Mouse (Mus musculus): ENCODE results near the gene Jmjd1c. TPM values are rescaled to one million over a fixed set of nuclear protein-coding genes. Genes with fewer than 3 reads are reported as not detected.

The Jmjd1c gene
- polyA plus RNA-seq, 1 experiment from 2014 or later: 21.9 TPM

DNA sequence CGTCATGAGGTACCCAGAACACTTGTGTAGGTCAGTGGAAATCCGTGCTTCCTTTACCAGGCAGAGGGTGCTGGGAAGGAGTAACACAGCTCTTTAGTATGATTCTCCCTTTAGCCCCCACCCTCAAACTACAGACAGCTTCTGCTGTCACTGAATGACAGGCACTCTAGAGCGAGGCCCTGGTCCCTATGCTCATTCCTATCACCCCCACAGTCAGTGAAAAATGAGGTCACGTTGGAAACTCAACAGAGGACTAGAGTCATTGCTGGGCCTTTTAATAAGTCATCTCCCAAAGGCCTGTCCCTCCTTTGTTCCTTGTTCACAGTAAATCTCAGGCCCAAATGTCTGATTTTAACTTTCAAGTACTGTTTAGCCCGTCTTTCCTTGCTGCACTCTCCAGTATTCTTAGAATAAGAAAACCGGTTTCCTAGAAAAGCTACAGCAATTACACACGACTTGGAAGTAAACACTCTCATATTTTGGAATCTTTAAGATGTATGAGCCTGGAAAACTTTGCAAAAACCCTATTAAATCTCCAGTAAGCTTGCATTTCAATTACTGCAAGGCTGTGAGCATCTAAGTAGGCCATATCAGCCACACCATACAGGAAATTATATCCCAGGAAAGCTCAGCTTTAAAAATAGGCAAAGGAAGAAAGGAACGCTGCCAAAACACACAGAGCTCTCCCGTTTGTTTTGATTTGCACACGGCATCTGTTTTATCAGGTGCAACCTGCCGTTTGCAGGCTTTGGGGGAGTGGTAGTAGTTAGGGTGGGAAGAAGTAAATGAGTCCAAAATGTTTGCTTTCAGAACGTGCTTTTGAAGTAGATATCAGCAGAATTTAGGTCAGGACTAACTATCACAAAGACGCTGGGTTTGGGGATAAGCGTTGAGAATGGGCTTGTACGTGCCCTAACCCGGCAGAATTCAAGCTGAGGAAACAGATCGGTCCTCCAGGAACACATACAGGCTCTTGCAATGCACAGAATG is 39.8 kb upstream of the Jmjd1c start:
- peak; percentile 43; the same call in 1 of the 2 replicates for ATAC-seq
- no peaks in the 10 kb centered on the region for H3K9me3 ChIP-seq (ENCODE audit: control insufficient read depth, low read length)
- peaks cover 16% of the 10 kb centered on the region for H3K4me1 ChIP-seq (ENCODE audit: control insufficient read depth, insufficient read depth, low read length)
- no peaks in the 10 kb centered on the region for H3K36me3 ChIP-seq (ENCODE audit: control insufficient read depth, insufficient read depth, low read length)
- WGBS: 36% methylated on average over 17 of the region's 17 CpGs
- H3K9ac ChIP-seq (ENCODE audit: low read depth, low read length): no peak overlapping the region
- H3K27me3 ChIP-seq (replicated peaks; ENCODE audit: control insufficient read depth, insufficient read depth, low read length): no peaks in the 10 kb centered on the region
- no peak overlapping the region for H3K4me2 ChIP-seq (ENCODE audit: low read depth, low read length)
- no peak overlapping the region for H3K4me3 ChIP-seq (ENCODE audit: low read length)
- peak overlapping the region; percentile 69 for H3K27ac ChIP-seq (ENCODE audit: low read length)

- Histone ChIP-seq H3K9me3 (ENCODE audit: control insufficient read depth, low read length) (no peaks in the 10 kb centered on the region), H3K4me1 (ENCODE audit: control insufficient read depth, insufficient read depth, low read length) (peaks cover 19% of the 10 kb centered on the region), H3K27ac (ENCODE audit: low read length) (no peak overlapping the region), H3K4me2 (ENCODE audit: low read depth, low read length) (no peak overlapping the region), H3K4me3 (ENCODE audit: low read length) (no peak overlapping the region), H3K27me3 (replicated peaks; ENCODE audit: control insufficient read depth, insufficient read depth, low read length) (no peaks in the 10 kb centered on the region), H3K36me3 (ENCODE audit: control insufficient read depth, insufficient read depth, low read length) (no peaks in the 10 kb centered on the region), H3K9ac (ENCODE audit: low read depth, low read length) (no peak overlapping the region)
- no peak for ATAC-seq
These were observed 38.7 kb upstream of the Jmjd1c start for GRCm38 (mm10) chr10:67057208-67057607.

DNA sequence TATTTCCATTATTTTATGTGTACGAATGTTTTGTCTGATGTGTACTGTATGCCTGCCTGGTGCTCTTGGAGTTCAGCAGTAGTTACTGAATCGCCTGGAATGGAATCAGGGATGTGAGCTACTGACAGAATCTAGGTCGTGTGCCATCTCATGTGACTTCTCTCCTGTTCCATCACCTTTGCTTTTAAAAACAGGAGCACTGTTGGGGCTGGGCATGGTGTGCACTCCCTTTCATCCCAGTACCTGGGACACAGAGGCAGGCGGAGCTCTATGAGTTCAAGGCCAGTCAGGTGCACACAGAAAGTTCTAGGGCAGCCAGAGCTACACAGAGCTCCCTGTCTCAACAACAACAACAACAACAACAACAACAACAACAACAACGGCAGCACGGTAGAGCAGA is 38.2 kb upstream of the Jmjd1c start:
- Histone ChIP-seq H3K27ac (ENCODE audit: low read length) (no peak overlapping the region), H3K36me3 (ENCODE audit: control insufficient read depth, insufficient read depth, low read length) (no peaks in the 10 kb centered on the region), H3K4me2 (ENCODE audit: low read depth, low read length) (no peak overlapping the region), H3K9me3 (ENCODE audit: control insufficient read depth, low read length) (no peaks in the 10 kb centered on the region), H3K9ac (ENCODE audit: low read depth, low read length) (no peak overlapping the region), H3K4me3 (ENCODE audit: low read length) (no peak overlapping the region), H3K27me3 (replicated peaks; ENCODE audit: control insufficient read depth, insufficient read depth, low read length) (no peaks in the 10 kb centered on the region), H3K4me1 (ENCODE audit: control insufficient read depth, insufficient read depth, low read length) (peaks cover 19% of the 10 kb centered on the region)
- ATAC-seq: no peak
- 92% methylated on average over 6 of the region's 6 CpGs for WGBS

DNA sequence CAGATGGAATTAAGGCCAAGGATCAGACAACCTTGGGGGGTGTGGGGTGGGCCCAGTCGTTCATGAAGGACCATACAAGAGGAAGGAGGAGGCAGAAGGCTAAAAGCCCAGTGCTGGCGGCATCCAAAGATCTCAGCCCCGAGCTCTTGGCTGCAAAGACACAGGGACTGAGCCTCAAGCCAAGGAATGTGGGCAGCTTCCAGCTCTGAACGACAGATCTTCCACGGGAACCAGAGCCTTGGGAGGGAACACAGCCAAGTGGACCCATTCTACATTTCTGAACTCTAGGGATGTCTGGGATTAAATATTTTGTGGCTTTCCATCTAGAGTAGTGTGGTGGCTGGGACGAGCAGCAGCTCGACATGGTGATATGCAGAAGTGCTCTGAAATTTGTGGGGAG is 37.6 kb upstream of the Jmjd1c start:
- Histone ChIP-seq H3K4me1 (ENCODE audit: control insufficient read depth, insufficient read depth, low read length) (peaks cover 19% of the 10 kb centered on the region), H3K4me2 (ENCODE audit: low read depth, low read length) (no peak overlapping the region), H3K9ac (ENCODE audit: low read depth, low read length) (no peak overlapping the region), H3K9me3 (ENCODE audit: control insufficient read depth, low read length) (no peaks in the 10 kb centered on the region), H3K27ac (ENCODE audit: low read length) (peak overlapping the region; percentile 12; the same call in 1 of the 2 replicates), H3K4me3 (ENCODE audit: low read length) (no peak overlapping the region), H3K27me3 (replicated peaks; ENCODE audit: control insufficient read depth, insufficient read depth, low read length) (no peaks in the 10 kb centered on the region), H3K36me3 (ENCODE audit: control insufficient read depth, insufficient read depth, low read length) (no peaks in the 10 kb centered on the region)
- WGBS: 49% methylated on average over 7 of the region's 7 CpGs
- ATAC-seq: no peak

- Histone ChIP-seq H3K36me3 (ENCODE audit: control insufficient read depth, insufficient read depth, low read length) (no peaks in the 10 kb centered on the region), H3K27ac (ENCODE audit: low read length) (peak overlapping the region; percentile 12; the same call in 1 of the 2 replicates), H3K4me3 (ENCODE audit: low read length) (no peak overlapping the region), H3K9me3 (ENCODE audit: control insufficient read depth, low read length) (no peaks in the 10 kb centered on the region), H3K4me2 (ENCODE audit: low read depth, low read length) (no peak overlapping the region), H3K4me1 (ENCODE audit: control insufficient read depth, insufficient read depth, low read length) (peaks cover 15% of the 10 kb centered on the region), H3K9ac (ENCODE audit: low read depth, low read length) (no peak overlapping the region), H3K27me3 (replicated peaks; ENCODE audit: control insufficient read depth, insufficient read depth, low read length) (no peaks in the 10 kb centered on the region)
- ATAC-seq: no peak
- WGBS: 67% methylated on average over 6 of the region's 6 CpGs
These were observed 37.2 kb upstream of the Jmjd1c start for GRCm38 (mm10) chr10:67058702-67059101.

DNA sequence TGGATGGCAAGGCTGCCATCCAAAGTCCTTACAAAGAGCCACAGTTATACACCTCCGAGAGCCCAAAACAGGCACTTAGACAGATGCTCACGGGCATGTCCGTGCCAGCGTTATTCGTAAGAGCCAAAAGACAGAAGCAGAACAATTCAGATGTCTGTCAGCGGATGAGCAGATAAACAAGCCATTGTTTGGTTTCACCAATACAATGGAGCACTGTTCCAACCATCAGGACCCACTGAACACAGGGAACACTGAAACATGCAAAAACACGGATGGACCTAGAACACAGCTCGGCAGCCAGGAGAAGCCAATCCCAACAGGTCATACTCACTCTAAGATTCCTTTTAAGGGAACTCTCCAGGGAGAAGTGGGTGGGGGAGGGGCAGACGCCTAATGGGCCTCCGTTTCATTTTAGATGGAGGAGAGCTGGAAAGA is 34.5 kb upstream of the Jmjd1c start:
- Histone ChIP-seq H3K27me3 (replicated peaks; ENCODE audit: control insufficient read depth, insufficient read depth, low read length) (no peaks in the 10 kb centered on the region), H3K9me3 (ENCODE audit: control insufficient read depth, low read length) (no peaks in the 10 kb centered on the region), H3K4me3 (ENCODE audit: low read length) (no peak overlapping the region), H3K9ac (ENCODE audit: low read depth, low read length) (no peak overlapping the region), H3K4me1 (ENCODE audit: control insufficient read depth, insufficient read depth, low read length) (peaks cover 13% of the 10 kb centered on the region), H3K36me3 (ENCODE audit: control insufficient read depth, insufficient read depth, low read length) (no peaks in the 10 kb centered on the region), H3K27ac (ENCODE audit: low read length) (no peak overlapping the region; the same call in 1 of the 2 replicates), H3K4me2 (ENCODE audit: low read depth, low read length) (no peak overlapping the region)
- 51% methylated on average over 10 of the region's 10 CpGs for WGBS
- no peak for ATAC-seq

DNA sequence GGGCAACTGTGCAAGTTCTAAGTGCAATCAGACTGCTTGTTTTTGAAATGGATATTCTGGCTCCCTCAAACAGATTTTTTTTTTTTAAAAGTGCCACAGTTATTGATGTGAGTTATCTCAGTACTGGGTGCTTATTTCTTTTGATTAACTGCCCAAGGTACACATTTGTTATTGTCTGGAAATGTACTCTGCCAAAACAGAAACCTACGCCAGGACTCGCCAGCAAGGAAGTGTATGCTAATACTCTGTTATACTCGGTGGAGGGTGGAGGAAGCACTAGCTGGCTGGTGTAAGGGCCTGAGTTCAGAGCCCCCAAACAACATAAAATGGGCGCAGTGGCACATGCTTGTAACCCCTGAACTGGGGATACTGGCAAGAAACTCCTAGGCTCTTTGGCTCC is 34.1 kb upstream of the Jmjd1c start:
- Histone ChIP-seq H3K9ac (ENCODE audit: low read depth, low read length) (no peak overlapping the region; the same call in 1 of the 2 replicates), H3K4me2 (ENCODE audit: low read depth, low read length) (no peak overlapping the region), H3K27me3 (replicated peaks; ENCODE audit: control insufficient read depth, insufficient read depth, low read length) (no peaks in the 10 kb centered on the region), H3K4me1 (ENCODE audit: control insufficient read depth, insufficient read depth, low read length) (peaks cover 11% of the 10 kb centered on the region), H3K9me3 (ENCODE audit: control insufficient read depth, low read length) (no peaks in the 10 kb centered on the region), H3K4me3 (ENCODE audit: low read length) (no peak overlapping the region), H3K27ac (ENCODE audit: low read length) (no peak overlapping the region; the same call in 1 of the 2 replicates), H3K36me3 (ENCODE audit: control insufficient read depth, insufficient read depth, low read length) (no peaks in the 10 kb centered on the region)
- WGBS: 37% methylated on average over 4 of the region's 4 CpGs
- 0 out of 2 replicates have a peak, but pooled peaks have one; percentile 45 for ATAC-seq

GRCm38 (mm10) chr10:67065277-67065887 is 30.5 kb upstream of the Jmjd1c start:
- no peak overlapping the region for H3K9ac ChIP-seq (ENCODE audit: low read depth, low read length)
- WGBS: 48% methylated on average over 7 of the region's 7 CpGs
- no peaks in the 10 kb centered on the region for H3K36me3 ChIP-seq (ENCODE audit: control insufficient read depth, insufficient read depth, low read length)
- H3K4me3 ChIP-seq (ENCODE audit: low read length): no peak overlapping the region
- no peak overlapping the region for H3K4me2 ChIP-seq (ENCODE audit: low read depth, low read length)
- H3K9me3 ChIP-seq (ENCODE audit: control insufficient read depth, low read length): no peaks in the 10 kb centered on the region
- H3K4me1 ChIP-seq (ENCODE audit: control insufficient read depth, insufficient read depth, low read length): peaks cover 11% of the 10 kb centered on the region
- no peaks in the 10 kb centered on the region for H3K27me3 ChIP-seq (replicated peaks; ENCODE audit: control insufficient read depth, insufficient read depth, low read length)
- no peak for ATAC-seq
- H3K27ac ChIP-seq (ENCODE audit: low read length): no peak overlapping the region

- Histone ChIP-seq H3K9me3 (ENCODE audit: control insufficient read depth, low read length) (no peaks in the 10 kb centered on the region), H3K27me3 (replicated peaks; ENCODE audit: control insufficient read depth, insufficient read depth, low read length) (no peaks in the 10 kb centered on the region), H3K4me3 (ENCODE audit: low read length) (no peak overlapping the region), H3K27ac (ENCODE audit: low read length) (no peak overlapping the region), H3K4me1 (ENCODE audit: control insufficient read depth, insufficient read depth, low read length) (peaks cover 11% of the 10 kb centered on the region), H3K36me3 (ENCODE audit: control insufficient read depth, insufficient read depth, low read length) (no peaks in the 10 kb centered on the region), H3K9ac (ENCODE audit: low read depth, low read length) (no peak overlapping the region), H3K4me2 (ENCODE audit: low read depth, low read length) (no peak overlapping the region)
- 52% methylated on average over 5 of the region's 5 CpGs for WGBS
- no peak for ATAC-seq
These were observed 30.0 kb upstream of the Jmjd1c start for GRCm38 (mm10) chr10:67065927-67066326.

Data from intestine, embryonic 16.5 days (tissue).